Mouse (Mus musculus): ENCODE data around the gene Vmn1r94. TPM values are rescaled to one million over a fixed set of nuclear protein-coding genes. Genes with fewer than 3 reads are reported as not detected.
"Not testable (repeated sequence)": the region's sequence is repeated elsewhere in the genome, so short reads cannot be mapped to it uniquely, and the experiment has no call there.

The Vmn1r94 gene
- polyA plus RNA-seq (2015; fragmentation: Nextera tagmentation; extraction: Ambion mirVana), result not detected in 2 replicates

DNA sequence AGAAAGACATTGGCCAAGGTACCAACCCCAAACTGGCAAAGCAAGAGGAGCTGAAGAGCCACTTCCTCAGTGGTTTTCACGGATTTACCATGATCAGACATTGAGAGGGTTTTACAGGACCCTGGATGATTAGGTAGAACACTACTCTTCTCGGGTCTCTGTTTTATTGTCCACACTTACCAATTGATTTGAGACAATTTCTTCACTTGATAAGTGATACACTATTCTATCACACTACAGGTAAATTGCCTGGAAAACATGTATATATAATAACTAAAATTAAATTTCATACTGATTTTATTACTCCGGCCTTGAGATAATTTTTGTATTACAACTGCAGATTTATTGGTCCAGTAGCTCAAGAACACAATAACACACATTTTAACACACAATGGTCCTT lies at the start of gene Vmn1r94:
Gene Vmn1r94, minus strand, starts transcription at position 101 of the 400 bp plus-strand sequence.
- not testable (repeated sequence) for H3K36me3 ChIP-seq; H3K9ac ChIP-seq (replicated peaks); H3K9me3 ChIP-seq; H3K4me3 ChIP-seq; H3K27ac ChIP-seq (replicated peaks); ATAC-seq (replicated peaks); H3K4me2 ChIP-seq (replicated peaks); H3K27me3 ChIP-seq; H3K4me1 ChIP-seq
- no CpG with 5 or more reads among the region's 3 CpGs for WGBS

GRCm38 (mm10) chr7:20205507-20205906 lies 37.3 kb upstream of the Vmn1r94 start, which contains the start of gene Gm6164:
Gene Gm6164, minus strand, starts transcription at chr7:20205607.
- H3K4me3 ChIP-seq; H3K27me3 ChIP-seq; H3K27ac ChIP-seq (replicated peaks); H3K4me2 ChIP-seq (replicated peaks); H3K9ac ChIP-seq (replicated peaks); H3K9me3 ChIP-seq; ATAC-seq (replicated peaks); H3K4me1 ChIP-seq; H3K36me3 ChIP-seq: not testable (repeated sequence)
- no CpG with 5 or more reads among the region's 2 CpGs for WGBS

DNA sequence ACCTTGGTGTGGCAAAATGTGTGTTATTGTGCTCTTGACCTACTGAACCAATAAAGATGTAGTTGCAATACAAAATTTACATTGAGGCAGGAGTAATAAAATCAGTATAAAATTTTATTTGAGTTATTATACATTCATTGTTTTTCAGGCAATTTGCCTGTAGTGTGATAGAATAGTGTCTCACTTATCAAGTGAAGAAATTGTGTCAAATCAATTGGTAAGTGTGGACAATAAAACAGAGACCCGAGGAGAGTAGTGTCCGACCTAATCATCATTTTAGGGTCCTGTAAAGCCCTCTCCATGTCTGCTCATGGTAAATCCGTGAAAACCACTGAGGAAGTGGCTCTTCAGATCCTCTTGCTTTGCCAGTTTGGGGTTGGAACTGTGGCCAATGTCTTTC lies 25.2 kb upstream of the Vmn1r94 start, which contains the start of gene Vmn1r95:
Gene Vmn1r95, plus strand, starts transcription at position 301 of the 400 bp plus-strand sequence.
- WGBS, result no CpG with 5 or more reads among the region's 3 CpGs
- not testable (repeated sequence) for H3K9me3 ChIP-seq; ATAC-seq (replicated peaks); H3K4me3 ChIP-seq; H3K4me1 ChIP-seq; H3K27ac ChIP-seq (replicated peaks); H3K36me3 ChIP-seq; H3K9ac ChIP-seq (replicated peaks); H3K4me2 ChIP-seq (replicated peaks); H3K27me3 ChIP-seq

GRCm38 (mm10) chr7:20138988-20139387 lies 29.2 kb downstream of the Vmn1r94 start, which contains the start of gene Vmn1r93:
Gene Vmn1r93, minus strand, starts transcription at chr7:20139088.
- not testable (repeated sequence) for H3K4me3 ChIP-seq; H3K36me3 ChIP-seq; H3K9ac ChIP-seq (replicated peaks); H3K4me2 ChIP-seq (replicated peaks); H3K4me1 ChIP-seq; H3K27ac ChIP-seq (replicated peaks); H3K9me3 ChIP-seq; H3K27me3 ChIP-seq; ATAC-seq (replicated peaks)
- WGBS, result no CpG with 5 or more reads among the region's 5 CpGs

GRCm38 (mm10) chr7:20122479-20122878 lies 45.7 kb downstream of the Vmn1r94 start, which contains the start of gene Gm16442:
Gene Gm16442, minus strand, starts transcription at chr7:20122579.
- not testable (repeated sequence) for H3K9me3 ChIP-seq; H3K4me2 ChIP-seq (replicated peaks); H3K27ac ChIP-seq (replicated peaks); H3K4me3 ChIP-seq; H3K4me1 ChIP-seq; H3K27me3 ChIP-seq; H3K36me3 ChIP-seq; H3K9ac ChIP-seq (replicated peaks); ATAC-seq (replicated peaks)
- WGBS, result no CpG with 5 or more reads among the region's 2 CpGs

Other genes starting within 250 kb of the Vmn1r94 start
- gene Pvr, start 247.2 kb downstream of the Vmn1r94 start, polyA plus RNA-seq (2015; fragmentation: Nextera tagmentation; extraction: Ambion mirVana), result 7.1 and 7.3 TPM in 2 replicates
- gene Igsf23, start 217.6 kb downstream of the Vmn1r94 start, polyA plus RNA-seq (2015; fragmentation: Nextera tagmentation; extraction: Ambion mirVana), result not detected in 2 replicates
- not detected in 2 replicates for gene Ceacam20, start 203.0 kb downstream of the Vmn1r94 start, polyA plus RNA-seq (2015; fragmentation: Nextera tagmentation; extraction: Ambion mirVana)
- gene Nlrp9b, start 176.9 kb downstream of the Vmn1r94 start, polyA plus RNA-seq (2015; fragmentation: Nextera tagmentation; extraction: Ambion mirVana), result not detected in 2 replicates
- gene Vmn1r91, start 68.7 kb downstream of the Vmn1r94 start, polyA plus RNA-seq (2015; fragmentation: Nextera tagmentation; extraction: Ambion mirVana), result not detected in 2 replicates
- gene Gm16442, start 45.8 kb downstream of the Vmn1r94 start, polyA plus RNA-seq (2015; fragmentation: Nextera tagmentation; extraction: Ambion mirVana), result not detected in 2 replicates
- gene Vmn1r93, start 29.3 kb downstream of the Vmn1r94 start, polyA plus RNA-seq (2015; fragmentation: Nextera tagmentation; extraction: Ambion mirVana), result not detected in 2 replicates
- not detected in 2 replicates for gene Vmn1r95, start 25.3 kb upstream of the Vmn1r94 start, polyA plus RNA-seq (2015; fragmentation: Nextera tagmentation; extraction: Ambion mirVana)
- not detected in 2 replicates for gene Gm6164, start 37.2 kb upstream of the Vmn1r94 start, polyA plus RNA-seq (2015; fragmentation: Nextera tagmentation; extraction: Ambion mirVana)
- gene Gm4498, start 65.5 kb upstream of the Vmn1r94 start, polyA plus RNA-seq (2015; fragmentation: Nextera tagmentation; extraction: Ambion mirVana), result not detected in 2 replicates
- not detected in 2 replicates for gene Gm5890, start 94.5 kb upstream of the Vmn1r94 start, polyA plus RNA-seq (2015; fragmentation: Nextera tagmentation; extraction: Ambion mirVana)
- not detected in 2 replicates for gene Gm4133, start 165.7 kb upstream of the Vmn1r94 start, polyA plus RNA-seq (2015; fragmentation: Nextera tagmentation; extraction: Ambion mirVana)
- not detected in 2 replicates for gene Gm5728, start 207.0 kb upstream of the Vmn1r94 start, polyA plus RNA-seq (2015; fragmentation: Nextera tagmentation; extraction: Ambion mirVana)
- not detected in 2 replicates for gene Vmn1r100, start 249.6 kb upstream of the Vmn1r94 start, polyA plus RNA-seq (2015; fragmentation: Nextera tagmentation; extraction: Ambion mirVana)

Measured in forebrain, embryonic 15.5 days (tissue).